Mouse (Mus musculus): ENCODE data around the gene Ube2u.

The Ube2u gene

GRCm38 (mm10) chr4:100553296-100553695 is 74.6 kb downstream of the Ube2u start:
- no peak for DNase-seq

- DNase-seq, result peak; percentile 87
These were observed 109.9 kb downstream of the Ube2u start for GRCm38 (mm10) chr4:100588236-100589206.

DNA sequence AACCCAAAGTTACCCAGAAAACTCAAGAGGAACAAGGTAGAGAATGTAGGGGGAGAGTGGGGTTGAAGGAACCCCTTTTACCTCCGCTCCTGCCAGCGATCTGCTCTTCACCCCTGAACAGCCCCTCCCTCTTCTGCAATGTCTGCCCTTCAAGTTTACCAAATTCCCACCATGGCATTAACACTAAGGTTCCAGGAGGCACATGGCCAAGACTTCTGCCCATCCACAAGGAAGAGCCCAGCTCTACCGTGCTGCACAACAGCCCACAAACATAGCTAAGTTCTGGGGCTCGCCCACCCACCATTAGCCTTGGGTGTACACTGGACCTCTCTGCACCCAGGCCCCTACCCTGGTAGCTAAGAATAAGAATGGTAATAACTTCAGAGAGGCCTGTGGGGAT is 117.1 kb downstream of the Ube2u start:
- DNase-seq, result no peak

- peak; percentile 16 for DNase-seq
These were observed 118.0 kb downstream of the Ube2u start for GRCm38 (mm10) chr4:100596630-100597029.

GRCm38 (mm10) chr4:100597049-100597448 is 118.4 kb downstream of the Ube2u start:
- no peak for DNase-seq

All from kidney, postnatal 10 days (tissue).